Mouse (Mus musculus) CH12.LX (cell line): Measurements from ENCODE around the gene Hmga2. TPM values are rescaled to one million over a fixed set of nuclear protein-coding genes. Genes with fewer than 3 reads are reported as not detected.
"Not testable (repeated sequence)": the region's sequence is repeated elsewhere in the genome, so short reads cannot be mapped to it uniquely, and the experiment has no call there.

Experiments
- DNase-seq: peaks from one replicate; pipeline ENCODE4 v3.0.0-alpha.2; 2013; ENCODE audit errors: extremely low read depth
- H3K27ac ChIP-seq: 2 replicates; pipeline ENCODE4 v1.5.1; 2012; ENCODE audit warnings: low read depth, mild to moderate bottlenecking, control low read depth, moderate library complexity; ENCODE audit not compliant: insufficient read depth
- H3K27me3 ChIP-seq: replicated peaks from 2 replicates; pipeline ENCODE3; 2012; ENCODE audit warnings: inconsistent platforms
- H3K36me3 ChIP-seq, 2 experiments: replicated peaks in 1 of 2; 2 replicates each; pipeline versions ENCODE3 to v1.6.1; 2012; ENCODE audit warnings: inconsistent platforms in 1 of 2, low read length in 1 of 2, mild to moderate bottlenecking in 1 of 2, mixed read lengths in 1 of 2, moderate library complexity in 1 of 2; ENCODE audit not compliant: control insufficient read depth in 1 of 2, insufficient read depth in 1 of 2
- H3K4me1 ChIP-seq, 2 experiments: 2 replicates each; pipeline ENCODE4 v1.6.1; 2012; ENCODE audit warnings: inconsistent platforms in 1 of 2, moderate library complexity in 1 of 2; ENCODE audit not compliant: insufficient read depth in 2 of 2, control insufficient read depth in 1 of 2
- H3K4me2 ChIP-seq: 2 replicates; pipeline ENCODE4 v1.6.1; 2012; ENCODE audit warnings: low read depth, mild to moderate bottlenecking, control low read depth; ENCODE audit not compliant: poor library complexity, insufficient read depth, severe bottlenecking
- H3K4me3 ChIP-seq, 3 experiments: fragments of 150-350 bp in 1 of 3; sonication (generic) in 1 of 3; replicated peaks in 1 of 3; 2 replicates each; pipeline versions ENCODE3 to v1.5.1; 2011 to 2012; ENCODE audit warnings: low read depth in 2 of 3, low read length in 2 of 3, mild to moderate bottlenecking in 2 of 3, moderate library complexity in 2 of 3, control low read depth in 1 of 3, improper control_type of control experiment in 1 of 3, inconsistent platforms in 1 of 3, mixed read lengths in 1 of 3; ENCODE audit not compliant: poor library complexity in 1 of 3
- H3K79me2 ChIP-seq: replicated peaks from 2 replicates; pipeline ENCODE4 v1.6.1; 2012; ENCODE audit warnings: mild to moderate bottlenecking, moderate library complexity; ENCODE audit not compliant: control insufficient read depth, poor library complexity, insufficient read depth, severe bottlenecking; ENCODE audit errors: extremely low read depth
- H3K9ac ChIP-seq: 2 replicates; pipeline ENCODE4 v1.6.1; 2012; ENCODE audit warnings: low read depth, mild to moderate bottlenecking, control low read depth, moderate library complexity; ENCODE audit not compliant: insufficient read depth
- H3K9me3 ChIP-seq: replicated peaks from 2 replicates; pipeline ENCODE3; 2012; ENCODE audit warnings: low read length, inconsistent platforms, mixed read lengths
- JUND ChIP-seq: conservative IDR thresholded peaks from 2 replicates; pipeline ENCODE4 v1.6.1; 2011; ENCODE audit warnings: low read depth, low read length, improper control_type of control experiment
- KAT2A ChIP-seq: IDR thresholded peaks from 2 replicates; pipeline ENCODE4 v1.6.1; 2012; ENCODE audit warnings: low read length, improper control_type of control experiment, inconsistent platforms; ENCODE audit not compliant: insufficient replicate concordance
- MAZ ChIP-seq: IDR thresholded peaks from 2 replicates; pipeline ENCODE4 v1.6.1; 2012; ENCODE audit warnings: low read depth, mild to moderate bottlenecking, inconsistent platforms, low read length, improper control_type of control experiment, moderate library complexity
- MYC ChIP-seq: IDR thresholded peaks from 2 replicates; pipeline ENCODE4 v1.6.1; 2011; ENCODE audit warnings: low read depth, mild to moderate bottlenecking, improper control_type of control experiment, low read length
- NELFE ChIP-seq: IDR thresholded peaks from 2 replicates; pipeline ENCODE4 v1.6.1; 2011; ENCODE audit warnings: low read depth, low read length, improper control_type of control experiment
- NRF1 ChIP-seq: IDR thresholded peaks from 2 replicates; pipeline ENCODE4 v1.6.1; 2014; ENCODE audit warnings: low read depth, mild to moderate bottlenecking, inconsistent platforms, low read length, improper control_type of control experiment, moderate library complexity
- POLR2A ChIP-seq: IDR thresholded peaks from 2 replicates; pipeline ENCODE4 v1.6.1; 2011; ENCODE audit warnings: low read depth, mild to moderate bottlenecking, improper control_type of control experiment, low read length
- RCOR1 ChIP-seq: conservative IDR thresholded peaks from 2 replicates; pipeline ENCODE4 v1.6.1; 2012; ENCODE audit warnings: low read depth, mild to moderate bottlenecking, inconsistent platforms, low read length, improper control_type of control experiment
- SMC3 ChIP-seq: IDR thresholded peaks from 2 replicates; pipeline ENCODE4 v1.6.1; 2011; ENCODE audit warnings: low read depth, low read length, improper control_type of control experiment
- ZMIZ1 ChIP-seq: IDR thresholded peaks from 2 replicates; pipeline ENCODE4 v1.6.1; 2012; ENCODE audit warnings: low read depth, mild to moderate bottlenecking, inconsistent platforms, low read length, improper control_type of control experiment
- dilution Hi-C: fragments of 300-500 bp; cut with MboI; formaldehyde crosslinking; loops from 2 replicates; pipeline ENCODE4 v1.14.3; 2020; ENCODE audit warnings: low sequenced_read_pairs; ENCODE audit not compliant: extremely low pct_unique_long_range_greater_than_20kb, extremely low pct_ligation_motif_present
- in situ Hi-C: fragments of 300-500 bp; cut with MboI; formaldehyde crosslinking; loops from 3 replicates; pipeline ENCODE4 v1.14.3; 2019; ENCODE audit warnings: low sequenced_read_pairs, low pct_ligation_motif_present, low pct_unique_long_range_greater_than_20kb, mixed read lengths
- polyA plus RNA-seq: library from polyadenylated mRNA; unstranded; fragments of >175 nt; gene quantifications from 2 replicates; pipeline ENCODE4 v1.2.1, GENCODE M21; 2012; ENCODE audit warnings: low read depth; ENCODE audit not compliant: insufficient read length
- total RNA-seq, 2 experiments: library from RNA; depleted of rRNA; stranded (reverse); fragments of 300-350 nt in 1 of 2; fragments of >200 nt in 1 of 2; gene quantifications; 2 replicates each; pipeline ENCODE4 v1.2.3; 2012 to 2014

Gene Hmga2
- total and polyA plus RNA-seq, 3 experiments = not detected

GRCm38 (mm10) chr10:120369187-120369805 lies 107.0 kb downstream of the Hmga2 start:
- no peak for TF ChIP-seq MAZ
- TF ChIP-seq MYC = no peak
- TF ChIP-seq KAT2A = no peak
- no peak for TF ChIP-seq NRF1
- TF ChIP-seq ZMIZ1 = no peak
- TF ChIP-seq POLR2A = no peak
- no peak for TF ChIP-seq JUND
- TF ChIP-seq SMC3 = no peak
- TF ChIP-seq RCOR1 = no peak
- DNase-seq = no peak
- in situ Hi-C loops (no loop called here), dilution Hi-C loops (no loop called here)
- Histone ChIP-seq H3K79me2 (no peaks in the 10 kb centered on the region), H3K4me3 (no peak overlapping the region), H3K36me3 (no peaks in the 10 kb centered on the region), H3K4me2 (no peak overlapping the region), H3K9me3 (peaks cover 42% of the 10 kb centered on the region), H3K27ac (no peak overlapping the region), H3K27me3 (no peaks in the 10 kb centered on the region), H3K4me1 (no peaks in the 10 kb centered on the region), H3K9ac (no peak overlapping the region)

GRCm38 (mm10) chr10:120366173-120366592 lies 110.1 kb downstream of the Hmga2 start:
- H3K27ac ChIP-seq, dilution Hi-C loops, H3K36me3 ChIP-seq, H3K9ac ChIP-seq, H3K4me1 ChIP-seq, H3K4me2 ChIP-seq, H3K79me2 ChIP-seq, H3K27me3 ChIP-seq, in situ Hi-C loops, H3K4me3 ChIP-seq: not testable (repeated sequence)
- H3K9me3 ChIP-seq = peaks cover 43% of the 10 kb centered on the region
- peak; percentile 6 for DNase-seq

DNA sequence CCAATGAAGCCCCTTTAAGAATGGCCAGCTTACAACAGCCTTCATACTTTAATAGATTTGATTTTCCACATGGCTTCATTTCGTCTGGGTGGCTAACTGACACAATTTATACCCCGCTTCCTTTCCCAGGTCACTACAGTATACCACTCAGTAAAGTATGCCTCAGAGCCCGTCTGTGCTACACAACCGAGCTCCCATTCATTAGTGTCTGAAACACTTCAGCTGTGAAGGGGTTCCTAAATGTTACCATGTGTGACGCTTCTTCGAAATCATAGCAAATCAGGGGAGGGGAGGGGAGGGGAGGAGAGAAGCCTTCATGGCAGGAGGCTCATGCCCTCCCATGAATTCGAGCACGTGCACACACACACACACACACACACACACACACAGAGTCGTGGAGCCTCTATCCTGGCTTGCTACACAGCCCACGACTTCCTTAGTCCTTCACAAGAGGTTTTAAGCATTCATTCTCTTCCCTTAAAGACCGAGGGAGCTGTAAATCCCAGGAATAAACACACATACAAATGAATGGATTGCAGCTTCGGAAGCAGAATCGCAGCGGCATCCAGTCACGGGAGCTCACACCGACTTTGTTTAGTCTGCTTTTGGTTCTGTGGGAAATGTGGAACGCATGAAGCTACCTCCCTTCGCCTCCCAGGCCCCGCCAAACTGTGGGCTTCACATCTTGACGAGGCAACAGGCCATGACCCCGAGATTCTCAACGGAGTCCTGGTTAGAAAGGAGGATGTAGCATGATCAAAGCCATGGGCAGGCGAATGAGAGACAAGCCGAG lies 110.7 kb downstream of the Hmga2 start:
- H3K4me2 ChIP-seq = no peak overlapping the region
- no peak for TF ChIP-seq NELFE
- no peaks in the 10 kb centered on the region for H3K4me1 ChIP-seq
- H3K79me2 ChIP-seq = no peaks in the 10 kb centered on the region
- DNase-seq = no peak
- dilution Hi-C loops = no loop called here
- H3K9ac ChIP-seq = no peak overlapping the region
- H3K27ac ChIP-seq = no peak overlapping the region
- no peaks in the 10 kb centered on the region for H3K27me3 ChIP-seq
- in situ Hi-C loops = no loop called here
- peaks cover 41% of the 10 kb centered on the region for H3K9me3 ChIP-seq
- H3K36me3 ChIP-seq = no peaks in the 10 kb centered on the region
- no peak overlapping the region for H3K4me3 ChIP-seq
